Mouse (Mus musculus): Measurements from ENCODE around the gene Mfsd14a. TPM values are rescaled to one million over a fixed set of nuclear protein-coding genes. Genes with fewer than 3 reads are reported as not detected.

The Mfsd14a gene
- polyA plus RNA-seq, 1 experiment, result 11.5 TPM

GRCm38 (mm10) chr3:116642373-116642772 lies 20.1 kb downstream of the Mfsd14a start:
- Histone ChIP-seq H3K4me3 (no peak overlapping the region), H3ac (ENCODE audit: control insufficient read depth, insufficient read length) (no peak overlapping the region), H3K27me3 (ENCODE audit: control insufficient read depth, insufficient read depth, insufficient read length) (no peaks in the 10 kb centered on the region), H3K4me2 (ENCODE audit: low read depth) (no peak overlapping the region), H3K79me2 (ENCODE audit: control insufficient read depth, insufficient read depth) (no peaks in the 10 kb centered on the region), H3K36me3 (ENCODE audit: control insufficient read depth, insufficient read depth) (peaks cover 57% of the 10 kb centered on the region)
- TF ChIP-seq MYOD1 (IDR thresholded peaks at IDR 0.05; ENCODE audit: control insufficient read depth in 1 of 3, insufficient read length in 2 of 3, low read depth in 2 of 3) (no peak), E2F4 (IDR thresholded peaks at IDR 0.05; ENCODE audit: insufficient read depth) (no peak), MAX (IDR thresholded peaks at IDR 0.05; ENCODE audit: low read depth) (no peak), REST (IDR thresholded peaks at IDR 0.05; ENCODE audit: insufficient read depth, insufficient read length) (no peak), TCF3 (IDR thresholded peaks at IDR 0.05; ENCODE audit: insufficient read length, low read depth) (no peak), TCF12 (IDR thresholded peaks at IDR 0.05; ENCODE audit: insufficient read depth, poor library complexity, severe bottlenecking) (no peak), USF1 (IDR thresholded peaks at IDR 0.05; ENCODE audit: low read depth) (no peak), POLR2AphosphoS2 (IDR thresholded peaks at IDR 0.05; ENCODE audit: insufficient read length, low read depth) (no peak), SRF (IDR thresholded peaks at IDR 0.05; ENCODE audit: control insufficient read depth, insufficient read length, low read depth) (no peak), MYOG (IDR thresholded peaks at IDR 0.05; ENCODE audit: control insufficient read depth in 1 of 3, insufficient read depth in 1 of 3, insufficient read length in 2 of 3, low read depth in 2 of 3) (no peak), POLR2A (IDR thresholded peaks at IDR 0.05; ENCODE audit: insufficient read length, low read depth) (no peak)

- TF ChIP-seq TCF12 (IDR thresholded peaks at IDR 0.05; ENCODE audit: insufficient read depth, poor library complexity, severe bottlenecking) (no peak), REST (IDR thresholded peaks at IDR 0.05; ENCODE audit: insufficient read depth, insufficient read length) (no peak), MAX (IDR thresholded peaks at IDR 0.05; ENCODE audit: low read depth) (no peak), CEBPB (IDR thresholded peaks at IDR 0.05; ENCODE audit: insufficient read depth, poor library complexity, severe bottlenecking) (no peak), TCF3 (IDR thresholded peaks at IDR 0.05; ENCODE audit: insufficient read length, low read depth) (no peak), POLR2A (IDR thresholded peaks at IDR 0.05; ENCODE audit: insufficient read length, low read depth) (no peak), POLR2AphosphoS2 (IDR thresholded peaks at IDR 0.05; ENCODE audit: insufficient read length, low read depth) (no peak), MYOG (IDR thresholded peaks at IDR 0.05; ENCODE audit: control insufficient read depth in 1 of 3, insufficient read depth in 1 of 3, insufficient read length in 2 of 3, low read depth in 2 of 3) (no peak), SRF (IDR thresholded peaks at IDR 0.05; ENCODE audit: control insufficient read depth, insufficient read length, low read depth) (no peak), USF1 (IDR thresholded peaks at IDR 0.05; ENCODE audit: low read depth) (no peak), MYOD1 (IDR thresholded peaks at IDR 0.05; ENCODE audit: control insufficient read depth in 1 of 3, insufficient read length in 2 of 3, low read depth in 2 of 3) (no peak), E2F4 (IDR thresholded peaks at IDR 0.05; ENCODE audit: insufficient read depth) (no peak)
- no peaks in the 10 kb centered on the region for H3K27me3 ChIP-seq (ENCODE audit: control insufficient read depth, insufficient read depth, insufficient read length)
- peaks cover 55% of the 10 kb centered on the region for H3K36me3 ChIP-seq (ENCODE audit: control insufficient read depth, insufficient read depth)
- H3ac ChIP-seq (ENCODE audit: control insufficient read depth, insufficient read length), result no peak overlapping the region
- no peak overlapping the region for H3K4me2 ChIP-seq (ENCODE audit: low read depth)
- no peak overlapping the region for H3K4me3 ChIP-seq
- no peaks in the 10 kb centered on the region for H3K79me2 ChIP-seq (ENCODE audit: control insufficient read depth, insufficient read depth)
Measured at GRCm38 (mm10) chr3:116641811-116642371, 20.6 kb downstream of the Mfsd14a start.

DNA sequence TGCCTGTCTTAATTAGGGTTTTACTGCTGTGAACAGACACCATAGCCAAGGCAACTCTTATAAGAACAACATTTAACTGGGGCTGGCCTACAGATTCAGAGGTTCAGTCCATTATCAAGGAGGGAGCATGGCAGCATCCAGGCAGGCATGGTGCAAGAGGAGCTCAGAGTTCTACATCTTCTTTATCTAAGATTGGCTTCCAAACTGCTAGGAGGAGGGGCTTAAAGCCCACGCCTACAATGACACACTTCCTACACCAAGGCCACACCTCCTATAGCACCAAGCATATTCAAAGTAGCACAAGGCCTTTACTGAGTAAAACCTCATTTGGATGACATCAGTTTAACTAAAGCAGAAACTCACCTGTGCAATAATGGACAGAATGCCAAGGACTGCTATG lies 22.5 kb downstream of the Mfsd14a start:
- TF ChIP-seq TCF3 (IDR thresholded peaks at IDR 0.05; ENCODE audit: insufficient read length, low read depth) (no peak), POLR2A (IDR thresholded peaks at IDR 0.05; ENCODE audit: insufficient read length, low read depth) (no peak), REST (IDR thresholded peaks at IDR 0.05; ENCODE audit: insufficient read depth, insufficient read length) (no peak), USF1 (IDR thresholded peaks at IDR 0.05; ENCODE audit: low read depth) (no peak), POLR2AphosphoS2 (IDR thresholded peaks at IDR 0.05; ENCODE audit: insufficient read length, low read depth) (no peak), E2F4 (IDR thresholded peaks at IDR 0.05; ENCODE audit: insufficient read depth) (no peak), MAX (IDR thresholded peaks at IDR 0.05; ENCODE audit: low read depth) (no peak), TCF12 (IDR thresholded peaks at IDR 0.05; ENCODE audit: insufficient read depth, poor library complexity, severe bottlenecking) (no peak), MYOD1 (IDR thresholded peaks at IDR 0.05; ENCODE audit: control insufficient read depth in 1 of 3, insufficient read length in 2 of 3, low read depth in 2 of 3) (no peak), SRF (IDR thresholded peaks at IDR 0.05; ENCODE audit: control insufficient read depth, insufficient read length, low read depth) (no peak), MYOG (IDR thresholded peaks at IDR 0.05; ENCODE audit: control insufficient read depth in 1 of 3, insufficient read depth in 1 of 3, insufficient read length in 2 of 3, low read depth in 2 of 3) (no peak), CEBPB (IDR thresholded peaks at IDR 0.05; ENCODE audit: insufficient read depth, poor library complexity, severe bottlenecking) (no peak)
- H3ac ChIP-seq (ENCODE audit: control insufficient read depth, insufficient read length), result no peak overlapping the region

DNA sequence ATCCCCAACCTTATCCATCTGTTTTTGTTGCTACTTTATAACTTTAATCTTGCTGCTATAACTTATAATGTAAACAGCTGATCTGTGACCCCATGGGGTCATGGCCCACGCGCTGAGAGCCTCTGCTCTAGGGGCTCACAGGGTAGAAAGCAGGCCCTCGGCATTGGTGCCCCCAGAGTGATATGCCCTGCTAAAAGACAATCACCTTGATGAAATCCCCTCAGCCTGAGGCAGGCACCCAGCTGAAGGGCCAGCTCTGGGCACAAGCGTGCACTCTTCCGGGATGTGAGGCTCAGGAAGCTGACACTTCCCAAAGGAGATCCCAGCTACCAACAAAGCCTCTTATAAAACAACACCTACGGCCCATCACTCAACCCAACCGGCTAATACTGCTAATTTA lies 23.9 kb downstream of the Mfsd14a start:
- H3K36me3 ChIP-seq (ENCODE audit: control insufficient read depth, insufficient read depth), result peaks cover 68% of the 10 kb centered on the region
- no peak overlapping the region for H3ac ChIP-seq (ENCODE audit: control insufficient read depth, insufficient read length)
- no peak for TF ChIP-seq MYOD1 (IDR thresholded peaks at IDR 0.05; ENCODE audit: control insufficient read depth in 1 of 3, insufficient read length in 2 of 3, low read depth in 2 of 3)
- H3K4me3 ChIP-seq, result no peak overlapping the region
- H3K4me2 ChIP-seq (ENCODE audit: low read depth), result no peak overlapping the region
- no peaks in the 10 kb centered on the region for H3K27me3 ChIP-seq (ENCODE audit: control insufficient read depth, insufficient read depth, insufficient read length)
- no peaks in the 10 kb centered on the region for H3K79me2 ChIP-seq (ENCODE audit: control insufficient read depth, insufficient read depth)

More for the DNA sequence above, 22.5 kb downstream of the Mfsd14a start:
- H3K36me3 ChIP-seq (ENCODE audit: control insufficient read depth, insufficient read depth), result peaks cover 62% of the 10 kb centered on the region
- no peaks in the 10 kb centered on the region for H3K79me2 ChIP-seq (ENCODE audit: control insufficient read depth, insufficient read depth)
- H3K4me2 ChIP-seq (ENCODE audit: low read depth), result no peak overlapping the region
- no peak overlapping the region for H3K4me3 ChIP-seq
- no peaks in the 10 kb centered on the region for H3K27me3 ChIP-seq (ENCODE audit: control insufficient read depth, insufficient read depth, insufficient read length)

Measured in myocyte (in vitro differentiated cells).